Mouse (Mus musculus) megakaryocyte-erythroid progenitor cell, adult 5-6 weeks (primary cell): Measurements from ENCODE around the gene Tmem18. TPM values are rescaled to one million over a fixed set of nuclear protein-coding genes. Genes with fewer than 3 reads are reported as not detected.

ENCODE experiments used
- ATAC-seq: replicated peaks from 2 replicates; pipeline ENCODE4 v1.8.0; 2016; ENCODE audit warnings: mild to moderate bottlenecking, inconsistent platforms; ENCODE audit not compliant: severe bottlenecking, poor library complexity, low FRiP score, low TSS enrichment
- total RNA-seq, 2 experiments: library from RNA; stranded (forward) in 1 of 2; stranded (reverse) in 1 of 2; fragments of 200-1000, 215-1000 nt in 1 of 2; fragments of >200 nt in 1 of 2; fragmentation: Nextera tagmentation in 1 of 2; gene quantifications; 2 replicates each; pipeline ENCODE4 v1.2.3; 2014 to 2017

Tmem18 gene
- total RNA-seq (2014; fragmentation: Nextera tagmentation), result 11.9 and 12.4 TPM in 2 replicates
- 13.6 and 18.6 TPM in 2 replicates for total RNA-seq (2017)

- peak; percentile 96 for ATAC-seq
These were observed at the start of gene Tmem18 for GRCm38 (mm10) chr12:30584356-30584740. Tmem18 (plus strand) TSS chr12:30584426.

GRCm38 (mm10) chr12:30557349-30557748 is 26.9 kb upstream of the Tmem18 start:
- no peak for ATAC-seq

- no peak for ATAC-seq
These were observed 22.8 kb upstream of the Tmem18 start for GRCm38 (mm10) chr12:30561411-30561810.

- ATAC-seq, result no peak
These were observed 12.2 kb upstream of the Tmem18 start for GRCm38 (mm10) chr12:30572075-30572474.

GRCm38 (mm10) chr12:30575952-30576351 is 8.3 kb upstream of the Tmem18 start:
- no peak for ATAC-seq

- ATAC-seq, result peak; percentile 92
These were observed 6.2 kb upstream of the Tmem18 start for GRCm38 (mm10) chr12:30578019-30578418.

GRCm38 (mm10) chr12:30581277-30581676 is 2.9 kb upstream of the Tmem18 start:
- no peak for ATAC-seq

GRCm38 (mm10) chr12:30583586-30584355 is 455 bp upstream of the Tmem18 start:
- no peak for ATAC-seq

GRCm38 (mm10) chr12:30584863-30585262 is 637 bp downstream of the Tmem18 start:
- ATAC-seq, result peak; percentile 23; the same call in 1 of the 2 replicates

GRCm38 (mm10) chr12:30591832-30592231 is 7.6 kb downstream of the Tmem18 start:
- no peak for ATAC-seq

GRCm38 (mm10) chr12:30596818-30597407 is 12.7 kb downstream of the Tmem18 start:
- ATAC-seq, result peak; percentile 95

GRCm38 (mm10) chr12:30598955-30599354 is 14.7 kb downstream of the Tmem18 start:
- no peak for ATAC-seq

GRCm38 (mm10) chr12:30599474-30599873 is 15.2 kb downstream of the Tmem18 start:
- ATAC-seq, result no peak

- ATAC-seq, result no peak
These were observed 15.8 kb downstream of the Tmem18 start for GRCm38 (mm10) chr12:30599997-30600396.

GRCm38 (mm10) chr12:30604012-30604411 is 19.8 kb downstream of the Tmem18 start:
- ATAC-seq, result no peak

GRCm38 (mm10) chr12:30604876-30605275 is 20.6 kb downstream of the Tmem18 start:
- no peak for ATAC-seq

GRCm38 (mm10) chr12:30605941-30606340 is 21.7 kb downstream of the Tmem18 start:
- ATAC-seq, result no peak

- no peak for ATAC-seq
These were observed 22.5 kb downstream of the Tmem18 start for GRCm38 (mm10) chr12:30606743-30607142.

- no peak for ATAC-seq
These were observed 34.2 kb downstream of the Tmem18 start for GRCm38 (mm10) chr12:30618425-30618824.

GRCm38 (mm10) chr12:30628466-30628865 is 44.2 kb downstream of the Tmem18 start:
- ATAC-seq, result no peak

GRCm38 (mm10) chr12:30634534-30634933 is 50.3 kb downstream of the Tmem18 start:
- no peak for ATAC-seq
